Mouse (Mus musculus) lung, adult 2 months (tissue): ENCODE measurements around the gene Scn8a. TPM values are rescaled to one million over a fixed set of nuclear protein-coding genes. Genes with fewer than 3 reads are reported as not detected.
"Not testable (repeated sequence)": the region's sequence is repeated elsewhere in the genome, so short reads cannot be mapped to it uniquely, and the experiment has no call there.

Experiments
- DNase-seq: peaks from one replicate; pipeline ENCODE4 v3.0.0; 2022
- H3K4me1 ChIP-seq: fragments of 200-500 bp; 2 replicates; pipeline ENCODE4 v1.6.1; 2011; ENCODE audit warnings: low read length; ENCODE audit not compliant: control insufficient read depth, insufficient read depth
- H3K4me3 ChIP-seq: fragments of 200-500 bp; replicated peaks from 2 replicates; pipeline ENCODE3; 2011; ENCODE audit warnings: low read depth, mild to moderate bottlenecking, control low read depth, low read length; ENCODE audit errors: extremely low read depth
- CTCF ChIP-seq: fragments of 200-500 bp; IDR thresholded peaks from 2 replicates; pipeline ENCODE4 v1.5.1; 2011; ENCODE audit warnings: mild to moderate bottlenecking, low read length, control low read depth; ENCODE audit not compliant: insufficient read depth
- POLR2A ChIP-seq: fragments of 200-500 bp; IDR thresholded peaks from 2 replicates; pipeline ENCODE4 v1.6.1; 2011; ENCODE audit warnings: low read depth, mild to moderate bottlenecking, control low read depth, low read length, borderline replicate concordance; ENCODE audit errors: extremely low read depth
- WGBS: fragments of 180-500 bp; shearing (Covaris S2); methylation state at CpG from one replicate; pipeline ENCODE4 v1.1.7; 2018; 5-methylcytosine and 5-hydroxymethylcytosine counted together
- polyA plus RNA-seq: library from polyadenylated mRNA; depleted of rRNA; stranded (reverse); fragments of >200 nt; gene quantifications from 2 replicates; pipeline ENCODE4 v1.2.3, GENCODE M21; 2012; rRNA removed

Scn8a gene
- polyA plus RNA-seq: 0.14 and 0.27 TPM in 2 replicates

- no peak for DNase-seq
- 76% methylated on average over 7 of the region's 7 CpGs for WGBS
- peaks cover 3% of the 10 kb centered on the region; the same call in 1 of the 2 replicates for H3K4me1 ChIP-seq
- H3K4me3 ChIP-seq: peak within 1 kb of the TSS; percentile 9
- TF ChIP-seq CTCF: no peak
These were observed at the start of gene Scn8a for GRCm38 (mm10) chr15:100869558-100869957. Gene Scn8a (plus strand): TSS chr15:100869858.

- Histone ChIP-seq H3K4me1 (no peaks in the 10 kb centered on the region), H3K4me3 (no peak overlapping the region)
- no peak for DNase-seq
- TF ChIP-seq CTCF: no peak
- TF ChIP-seq POLR2A: no peak
- WGBS: 47% methylated on average over 8 of the region's 8 CpGs
These were observed 47.8 kb upstream of the Scn8a start for GRCm38 (mm10) chr15:100821824-100822223.

GRCm38 (mm10) chr15:100822370-100822769 lies 47.3 kb upstream of the Scn8a start:
- DNase-seq, H3K4me3 ChIP-seq, H3K4me1 ChIP-seq: not testable (repeated sequence)
- WGBS: 53% methylated on average over 4 of the region's 4 CpGs

- Histone ChIP-seq H3K4me1 (no peaks in the 10 kb centered on the region), H3K4me3 (no peak overlapping the region)
- WGBS: 18% methylated on average over 26 of the region's 26 CpGs
- no peak for DNase-seq
- TF ChIP-seq CTCF: no peak
- TF ChIP-seq POLR2A: no peak
These were observed 44.3 kb upstream of the Scn8a start for GRCm38 (mm10) chr15:100825249-100825856.

GRCm38 (mm10) chr15:100826076-100826475 lies 43.6 kb upstream of the Scn8a start:
- H3K4me3 ChIP-seq: no peak overlapping the region
- DNase-seq: no peak
- TF ChIP-seq CTCF (no peak), POLR2A (no peak)
- no peaks in the 10 kb centered on the region for H3K4me1 ChIP-seq
- 87% methylated on average over 8 of the region's 8 CpGs for WGBS

GRCm38 (mm10) chr15:100829775-100830174 lies 39.9 kb upstream of the Scn8a start:
- no peak for TF ChIP-seq POLR2A
- no peak for TF ChIP-seq CTCF
- 84% methylated on average over 9 of the region's 9 CpGs for WGBS

GRCm38 (mm10) chr15:100830682-100831081 lies 39.0 kb upstream of the Scn8a start:
- no peaks in the 10 kb centered on the region for H3K4me1 ChIP-seq
- no peak for TF ChIP-seq POLR2A
- no peak for TF ChIP-seq CTCF
- DNase-seq: no peak
- 62% methylated on average over 6 of the region's 6 CpGs for WGBS
- H3K4me3 ChIP-seq: no peak overlapping the region

More at GRCm38 (mm10) chr15:100829775-100830174, 39.9 kb upstream of the Scn8a start:
- no peaks in the 10 kb centered on the region for H3K4me1 ChIP-seq
- no peak for DNase-seq
- H3K4me3 ChIP-seq: no peak overlapping the region

- H3K4me3 ChIP-seq: no peak overlapping the region
These were observed 37.5 kb upstream of the Scn8a start for GRCm38 (mm10) chr15:100832144-100832543.

GRCm38 (mm10) chr15:100832784-100833183 lies 36.9 kb upstream of the Scn8a start:
- 39% methylated on average over 7 of the region's 7 CpGs for WGBS
- no peak overlapping the region for H3K4me3 ChIP-seq
- TF ChIP-seq POLR2A: no peak
- no peak for TF ChIP-seq CTCF
- no peak for DNase-seq
- H3K4me1 ChIP-seq: no peaks in the 10 kb centered on the region

More at GRCm38 (mm10) chr15:100832144-100832543, 37.5 kb upstream of the Scn8a start:
- no peaks in the 10 kb centered on the region for H3K4me1 ChIP-seq
- DNase-seq: no peak
- 89% methylated on average over 8 of the region's 8 CpGs for WGBS
- TF ChIP-seq CTCF (no peak), POLR2A (no peak)

- DNase-seq: no peak
- WGBS: 76% methylated on average over 8 of the region's 8 CpGs
- Histone ChIP-seq H3K4me3 (no peak overlapping the region), H3K4me1 (no peaks in the 10 kb centered on the region)
- no peak for TF ChIP-seq POLR2A
- no peak for TF ChIP-seq CTCF
These were observed 32.9 kb upstream of the Scn8a start for GRCm38 (mm10) chr15:100836729-100837128.
